Mouse (Mus musculus) MN1 (cell line): Measurements from ENCODE around the gene Chst11.
A peak's percentile ranks its signal among the peaks of the same experiment; 100 is the strongest.

Experiments
- DNase-seq: peaks from one replicate; pipeline ENCODE4 v3.0.0-alpha.2; 2016; ENCODE audit warnings: low spot score

The Chst11 gene

GRCm38 (mm10) chr10:83076816-83077215 is 91.5 kb downstream of the Chst11 start:
- DNase-seq, result no peak

- DNase-seq, result no peak
Observed at GRCm38 (mm10) chr10:83078723-83079122, 93.4 kb downstream of the Chst11 start.

- DNase-seq, result no peak
Observed at GRCm38 (mm10) chr10:83079755-83080154, 94.5 kb downstream of the Chst11 start.

- DNase-seq, result peak; percentile 61
Observed at GRCm38 (mm10) chr10:83080275-83080741, 95.0 kb downstream of the Chst11 start.

- DNase-seq, result peak; percentile 30
Observed at GRCm38 (mm10) chr10:83080930-83081329, 95.6 kb downstream of the Chst11 start.

GRCm38 (mm10) chr10:83083946-83084345 is 98.6 kb downstream of the Chst11 start:
- no peak for DNase-seq

GRCm38 (mm10) chr10:83088318-83088717 is 103.0 kb downstream of the Chst11 start:
- no peak for DNase-seq

- no peak for DNase-seq
Observed at GRCm38 (mm10) chr10:83088826-83089225, 103.5 kb downstream of the Chst11 start.

GRCm38 (mm10) chr10:83090185-83090584 is 104.9 kb downstream of the Chst11 start:
- no peak for DNase-seq

GRCm38 (mm10) chr10:83093705-83094104 is 108.4 kb downstream of the Chst11 start:
- DNase-seq, result no peak

GRCm38 (mm10) chr10:83094248-83094647 is 109.0 kb downstream of the Chst11 start:
- peak; percentile 14 for DNase-seq

- no peak for DNase-seq
Observed at GRCm38 (mm10) chr10:83094821-83095725, 109.8 kb downstream of the Chst11 start.

- no peak for DNase-seq
Observed at GRCm38 (mm10) chr10:83096257-83096656, 111.0 kb downstream of the Chst11 start.

GRCm38 (mm10) chr10:83098940-83099339 is 113.6 kb downstream of the Chst11 start:
- DNase-seq, result peak; percentile 23

- peak; percentile 28 for DNase-seq
Observed at GRCm38 (mm10) chr10:83099669-83100068, 114.4 kb downstream of the Chst11 start.

- DNase-seq, result no peak
Observed at GRCm38 (mm10) chr10:83100890-83101289, 115.6 kb downstream of the Chst11 start.

- DNase-seq, result no peak
Observed at GRCm38 (mm10) chr10:83101421-83102207, 116.3 kb downstream of the Chst11 start.

- DNase-seq, result no peak
Observed at GRCm38 (mm10) chr10:83102745-83103144, 117.4 kb downstream of the Chst11 start.

- DNase-seq, result no peak
Observed at GRCm38 (mm10) chr10:83104221-83104620, 118.9 kb downstream of the Chst11 start.

GRCm38 (mm10) chr10:83106152-83106746 is 121.0 kb downstream of the Chst11 start:
- DNase-seq, result no peak

GRCm38 (mm10) chr10:83107385-83107784 is 122.1 kb downstream of the Chst11 start:
- DNase-seq, result no peak
